Mouse (Mus musculus) WW6 (cell line): ENCODE data around the gene Btbd9.
"Not testable (repeated sequence)": the region's sequence is repeated elsewhere in the genome, so short reads cannot be mapped to it uniquely, and the experiment has no call there.

Source experiments
- DNase-seq: peaks from one replicate; pipeline ENCODE4 v3.0.0-alpha.2; 2013; ENCODE audit warnings: low read depth, low spot score

Btbd9 gene

GRCm38 (mm10) chr17:30512531-30512930 lies 63.8 kb downstream of the Btbd9 start:
- DNase-seq = no peak

DNA sequence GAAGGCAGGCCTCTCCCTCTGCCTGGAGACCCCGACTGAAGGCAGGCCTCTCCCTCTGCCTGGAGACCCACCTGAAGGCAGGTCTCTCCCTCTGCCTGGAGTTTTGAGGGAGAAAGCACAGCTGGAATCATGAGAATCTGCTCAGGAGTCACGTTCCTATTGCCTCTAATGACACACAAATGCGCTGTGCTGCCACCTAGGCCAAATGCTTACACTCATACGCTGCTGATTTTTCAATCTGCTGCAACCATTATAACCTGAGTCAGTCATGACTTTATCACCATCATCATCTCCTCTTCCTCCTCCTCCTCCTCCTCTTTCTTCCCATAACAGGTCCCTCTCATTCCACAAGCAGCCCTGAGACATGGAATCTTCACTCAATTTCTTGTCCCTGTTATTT lies 64.3 kb downstream of the Btbd9 start:
- no peak for DNase-seq

GRCm38 (mm10) chr17:30511399-30511798 lies 64.9 kb downstream of the Btbd9 start:
- DNase-seq = no peak

DNA sequence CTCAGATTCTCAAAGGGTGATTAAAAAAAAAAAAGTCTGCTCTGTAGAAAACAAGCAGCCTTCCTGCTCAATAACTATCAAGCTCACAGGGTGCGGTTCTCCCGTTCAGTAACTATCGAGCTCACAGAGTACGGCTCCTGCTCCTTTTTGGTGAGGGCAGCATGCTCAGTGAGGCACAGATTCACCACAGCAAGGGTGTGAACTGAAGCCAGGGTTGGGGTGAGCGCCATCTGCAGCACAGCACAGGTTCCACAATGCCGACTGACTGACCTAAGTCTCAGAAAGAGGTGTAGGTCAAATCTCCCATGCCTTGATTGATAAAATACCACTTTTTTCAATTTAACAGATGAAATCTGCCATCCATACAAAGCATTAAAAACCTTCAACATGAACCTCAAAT lies 66.1 kb downstream of the Btbd9 start:
- no peak for DNase-seq

- DNase-seq = no peak
These were observed 66.6 kb downstream of the Btbd9 start for GRCm38 (mm10) chr17:30509646-30510045.

DNA sequence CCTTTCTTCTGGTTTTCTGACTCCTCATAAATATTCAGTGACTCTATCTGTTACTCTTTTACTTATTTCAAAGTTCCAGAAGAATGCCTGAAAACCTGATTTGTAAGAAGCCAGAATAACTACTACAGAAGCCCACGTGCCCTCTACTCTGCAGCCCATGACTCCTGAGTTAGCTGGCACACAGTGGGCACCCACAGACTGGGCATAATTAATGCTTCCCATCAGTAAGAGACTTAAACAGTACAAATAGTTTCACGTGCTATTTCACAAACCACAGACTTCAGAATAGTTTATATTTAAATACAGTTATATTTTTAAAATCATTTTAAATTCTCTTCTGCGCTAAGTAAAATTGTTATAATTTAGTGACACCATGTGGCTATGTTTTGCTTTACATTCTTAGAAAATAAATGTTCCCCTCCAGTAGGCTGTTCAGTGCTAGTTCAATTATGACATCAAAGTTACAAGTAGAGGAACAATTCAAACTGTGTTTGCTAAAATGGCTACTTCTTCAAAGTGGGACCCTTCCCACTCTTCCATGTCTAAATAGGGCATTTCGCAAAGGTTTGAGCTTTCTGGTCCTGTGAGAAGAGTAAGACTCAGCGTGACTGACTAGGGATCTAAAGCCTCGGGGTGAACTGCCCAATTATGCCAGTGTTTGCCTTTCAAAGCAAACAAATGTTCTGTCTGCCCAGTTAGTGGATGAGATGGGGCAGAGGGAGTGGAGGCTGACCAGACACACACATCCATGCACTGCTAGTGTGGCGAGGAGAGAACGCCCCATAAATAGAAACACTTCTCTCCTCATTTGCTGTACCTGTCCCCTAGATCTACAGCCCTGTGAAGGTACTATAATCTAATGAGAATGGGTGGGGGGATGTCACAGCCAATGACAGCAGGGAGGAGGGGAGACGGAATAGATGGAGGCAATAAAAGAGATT lies 68.4 kb downstream of the Btbd9 start:
- no peak for DNase-seq

DNA sequence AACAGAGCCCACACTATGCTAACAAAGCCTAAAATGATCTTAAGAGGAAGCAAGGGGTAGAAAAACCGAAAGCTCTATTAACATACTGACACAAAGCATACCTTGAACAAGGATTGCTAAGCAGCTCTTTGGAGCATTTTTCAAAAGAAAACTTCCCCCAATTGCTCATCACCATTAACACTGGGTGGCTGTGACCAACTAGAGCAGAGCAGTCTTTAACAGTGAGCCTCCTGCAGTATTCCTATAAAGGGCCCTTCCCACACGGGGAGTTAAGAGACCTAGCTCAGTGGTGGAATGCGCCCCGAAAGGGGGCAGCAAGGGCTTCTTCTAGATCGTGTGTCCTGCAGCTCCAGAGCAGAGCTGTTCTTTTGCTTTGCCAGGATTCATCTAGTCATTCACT lies 69.4 kb downstream of the Btbd9 start:
- no peak for DNase-seq

DNA sequence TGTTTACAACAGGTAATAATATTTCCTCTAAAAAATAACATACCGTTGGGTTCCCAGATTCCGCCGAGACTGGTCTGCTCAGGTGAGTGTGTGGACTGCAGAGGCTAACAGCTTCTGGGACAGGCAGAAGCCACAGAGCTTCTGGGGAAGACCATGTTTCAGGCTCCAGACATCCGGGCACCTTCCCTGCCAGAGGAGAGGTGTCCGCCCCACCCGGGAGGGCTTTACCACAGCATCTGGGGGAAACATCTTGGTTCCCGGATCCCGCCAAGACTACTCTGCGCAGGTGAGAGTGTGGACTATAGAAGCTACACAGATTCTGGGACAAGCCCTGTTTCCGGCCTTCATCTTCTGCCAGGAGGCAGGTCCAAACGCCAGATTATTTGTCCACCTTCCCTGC lies 76.7 kb downstream of the Btbd9 start:
- not testable (repeated sequence) for DNase-seq

DNA sequence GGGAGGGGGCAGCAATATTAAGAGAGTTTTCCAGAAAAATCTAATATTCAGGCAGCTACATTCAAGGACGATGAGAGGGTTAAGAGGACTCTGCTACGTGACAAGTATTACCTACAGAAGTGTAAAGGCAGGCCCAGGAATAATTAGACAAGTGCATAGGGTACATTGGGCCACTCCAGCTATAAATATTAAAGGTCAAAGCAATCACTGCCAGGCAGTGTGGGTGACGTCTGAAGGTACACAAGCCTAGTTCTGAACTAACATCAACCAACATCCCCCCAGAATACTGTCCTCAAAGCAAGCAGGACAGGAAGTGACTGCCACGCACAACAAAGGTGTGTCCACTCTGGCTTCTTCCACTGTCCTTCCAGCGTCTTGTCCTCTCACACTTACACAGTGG lies 77.5 kb downstream of the Btbd9 start:
- DNase-seq = no peak

- DNase-seq = no peak
These were observed 77.9 kb downstream of the Btbd9 start for GRCm38 (mm10) chr17:30498376-30498719.

DNA sequence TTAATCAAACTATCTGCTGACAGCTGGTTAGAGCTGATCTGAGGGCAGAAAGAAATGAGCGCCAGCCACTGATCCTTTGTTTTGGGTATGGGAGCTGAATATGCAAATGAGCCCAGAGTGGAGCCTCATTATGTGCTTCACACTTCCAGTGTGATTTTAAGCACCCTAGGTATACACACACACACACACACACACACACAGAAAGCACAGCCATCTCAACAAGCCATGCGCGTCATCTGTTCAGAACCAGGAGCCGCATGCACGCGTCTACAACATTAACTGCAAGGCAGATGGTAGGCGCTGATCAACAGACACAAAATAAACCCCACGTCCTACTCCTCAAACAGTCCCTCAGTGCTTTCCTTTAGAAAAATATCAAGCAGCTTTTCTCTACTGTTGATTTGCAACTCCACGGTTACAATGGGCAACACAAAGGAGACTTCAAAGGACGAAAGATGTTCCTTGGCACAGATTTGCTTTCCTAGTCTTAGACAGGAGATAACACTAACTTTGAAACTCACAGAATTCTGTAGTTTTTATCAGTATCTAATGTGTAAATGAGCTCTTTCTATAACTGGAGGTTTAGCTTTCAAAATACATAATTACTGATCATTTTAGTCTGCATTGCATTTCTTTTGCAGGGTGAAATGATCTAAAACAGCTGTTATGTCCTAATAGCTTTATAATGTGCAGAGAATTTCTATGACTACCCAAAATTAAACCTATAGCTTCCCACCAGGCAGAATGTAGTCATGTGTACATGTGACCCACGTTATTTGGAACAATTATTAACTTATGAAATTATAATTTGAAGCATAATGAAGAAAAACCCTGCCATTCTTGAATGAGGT lies 78.5 kb downstream of the Btbd9 start:
- no peak for DNase-seq

- no peak for DNase-seq
These were observed 80.7 kb downstream of the Btbd9 start for GRCm38 (mm10) chr17:30495567-30495966.

- no peak for DNase-seq
These were observed 81.1 kb downstream of the Btbd9 start for GRCm38 (mm10) chr17:30495154-30495553.

GRCm38 (mm10) chr17:30493481-30493880 lies 82.8 kb downstream of the Btbd9 start:
- no peak for DNase-seq

GRCm38 (mm10) chr17:30492191-30492590 lies 84.1 kb downstream of the Btbd9 start:
- no peak for DNase-seq

DNA sequence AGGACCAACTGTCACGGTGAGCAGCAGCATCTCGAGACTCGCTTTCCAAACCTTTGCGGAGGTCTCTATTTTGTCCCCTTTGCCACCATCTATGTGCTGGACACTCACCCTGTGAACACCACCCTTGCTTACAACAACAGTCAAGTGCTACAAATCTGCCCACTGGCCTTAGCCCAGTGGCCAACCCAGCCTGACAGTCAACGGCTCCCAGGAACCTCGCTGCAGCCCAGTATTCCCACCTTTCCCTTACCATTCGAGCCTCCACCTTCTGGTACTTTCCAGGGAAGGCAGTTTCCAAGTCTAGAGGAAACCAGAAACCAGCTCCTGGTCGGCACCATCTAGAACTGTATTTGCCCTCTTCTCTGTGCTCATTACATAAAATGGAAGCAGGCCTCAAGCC lies 84.7 kb downstream of the Btbd9 start:
- DNase-seq = no peak

GRCm38 (mm10) chr17:30490601-30491000 lies 85.7 kb downstream of the Btbd9 start:
- DNase-seq = no peak

- no peak for DNase-seq
These were observed 86.2 kb downstream of the Btbd9 start for GRCm38 (mm10) chr17:30490086-30490485.

GRCm38 (mm10) chr17:30489629-30490028 lies 86.7 kb downstream of the Btbd9 start:
- DNase-seq = no peak

DNA sequence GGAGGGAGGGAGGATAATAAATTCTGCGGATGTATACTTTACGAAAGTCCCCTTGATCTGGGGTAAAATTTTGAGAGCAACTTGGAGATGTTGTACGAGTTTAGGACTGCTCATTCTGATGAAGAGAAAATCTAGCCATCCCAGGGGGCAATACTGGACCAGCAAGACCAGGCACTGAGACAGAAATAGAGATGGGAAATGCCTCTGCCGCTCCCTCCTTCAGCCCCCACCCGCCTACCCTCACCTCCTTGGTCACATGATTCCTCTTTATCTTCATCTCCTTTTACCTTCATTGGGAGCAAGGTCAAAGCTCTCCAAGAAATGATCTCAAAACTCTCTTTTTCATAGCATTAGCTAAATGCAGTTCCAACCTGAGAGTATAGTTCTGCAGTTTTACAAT lies 88.6 kb downstream of the Btbd9 start:
- DNase-seq = no peak

DNA sequence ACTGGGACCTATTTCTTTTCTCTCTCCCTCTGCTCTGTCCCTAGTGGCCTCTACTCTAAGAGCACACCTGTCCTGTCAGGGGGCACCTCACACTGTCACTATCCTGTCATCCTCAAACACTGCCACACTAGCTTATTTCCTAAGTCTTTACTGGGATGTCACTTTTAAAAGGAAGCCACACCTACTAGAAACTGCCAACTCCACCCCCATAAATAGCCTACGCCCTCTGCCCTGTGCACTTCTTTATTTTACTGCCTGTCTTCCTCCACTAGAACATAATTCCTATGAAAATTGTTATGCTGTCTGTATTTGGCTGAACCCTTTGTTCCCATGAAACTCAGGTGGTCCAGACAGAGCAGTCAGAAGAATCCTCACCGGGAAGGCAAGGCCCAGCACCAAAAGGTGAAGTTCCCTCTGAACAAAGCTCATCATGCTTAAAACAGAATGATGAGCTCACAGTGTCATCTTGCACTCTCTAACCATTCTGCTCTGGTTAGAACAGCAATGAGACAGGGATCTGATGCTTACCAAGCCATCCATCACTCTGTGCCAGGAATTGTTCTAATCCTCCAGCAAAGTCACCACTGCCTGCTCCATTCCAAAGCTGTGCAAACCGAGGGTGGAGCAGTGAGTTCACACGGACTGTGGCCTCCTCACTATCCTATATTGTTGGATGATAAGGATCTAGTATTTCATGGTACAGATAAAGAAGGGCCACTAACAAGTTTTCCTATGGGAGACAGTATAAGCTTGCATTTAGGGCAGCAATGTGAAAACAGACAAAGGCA lies 91.0 kb downstream of the Btbd9 start:
- no peak for DNase-seq
